Mouse (Mus musculus) kidney, adult 2 months (tissue): Measurements from ENCODE around the gene Tada2a.

Experiments
- CTCF ChIP-seq: fragments of 200-500 bp; conservative IDR thresholded peaks from 2 replicates; pipeline ENCODE4 v1.5.1; 2011; ENCODE audit warnings: low read depth, mild to moderate bottlenecking, control low read depth, low read length, moderate library complexity, mixed read lengths; ENCODE audit not compliant: insufficient read depth, insufficient read length
- POLR2A ChIP-seq: fragments of 200-500 bp; IDR thresholded peaks from one replicate; pipeline ENCODE4 v1.6.1; 2011; ENCODE audit warnings: low read depth, low read length, control low read depth

DNA sequence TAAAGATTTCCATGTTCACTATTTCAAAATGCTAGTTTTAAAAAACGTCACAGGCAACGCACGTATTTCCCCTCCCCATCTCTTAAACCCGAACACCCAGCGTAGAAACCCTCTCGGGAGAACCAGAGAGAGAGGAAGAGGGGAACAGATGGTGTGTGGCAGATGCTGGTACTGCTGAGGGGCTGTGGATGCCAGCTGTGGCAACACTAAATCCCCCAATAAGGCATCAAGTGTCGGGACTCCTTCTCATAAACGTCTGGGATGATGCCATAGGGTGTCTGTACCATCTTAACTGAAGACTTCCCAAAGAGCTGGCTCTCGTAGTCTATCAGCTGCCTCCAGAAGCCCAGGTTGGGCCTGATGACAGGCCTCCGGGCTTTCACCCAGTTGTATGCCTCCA, 81.0 kb downstream of the Tada2a start:
- TF ChIP-seq POLR2A (no peak), CTCF (no peak)
